Mouse (Mus musculus): ENCODE measurements around the gene Casp4.

Casp4 gene

DNA sequence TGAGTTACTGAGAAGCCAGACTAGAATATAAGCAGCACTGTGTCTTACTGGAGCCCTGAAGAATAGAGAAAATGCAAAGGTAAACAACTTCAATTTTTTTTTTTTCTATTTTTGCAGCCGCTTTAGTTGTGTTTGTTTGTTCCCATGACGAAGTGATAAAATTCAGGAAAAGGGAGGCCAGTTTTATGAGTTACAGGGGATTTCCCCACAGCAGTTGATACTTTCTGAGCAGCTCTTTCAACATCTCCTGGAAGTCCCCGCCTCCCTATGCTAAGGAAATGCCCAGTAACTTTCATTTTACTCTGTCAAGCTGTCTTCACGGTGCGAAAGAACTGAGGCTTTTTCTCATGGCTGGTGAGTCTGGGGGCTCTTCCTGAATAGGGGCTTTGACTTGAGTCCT, at the start of gene Casp4:
Gene Casp4 (plus strand): TSS at position 268 of the 400 bp plus-strand sequence.
- DNase-seq (ENCODE audit: extremely low read depth, low read depth) = no peak

- no peak for DNase-seq (ENCODE audit: extremely low read depth, low read depth)
Observed at GRCm38 (mm10) chr9:5263951-5264475, 44.6 kb upstream of the Casp4 start.

DNA sequence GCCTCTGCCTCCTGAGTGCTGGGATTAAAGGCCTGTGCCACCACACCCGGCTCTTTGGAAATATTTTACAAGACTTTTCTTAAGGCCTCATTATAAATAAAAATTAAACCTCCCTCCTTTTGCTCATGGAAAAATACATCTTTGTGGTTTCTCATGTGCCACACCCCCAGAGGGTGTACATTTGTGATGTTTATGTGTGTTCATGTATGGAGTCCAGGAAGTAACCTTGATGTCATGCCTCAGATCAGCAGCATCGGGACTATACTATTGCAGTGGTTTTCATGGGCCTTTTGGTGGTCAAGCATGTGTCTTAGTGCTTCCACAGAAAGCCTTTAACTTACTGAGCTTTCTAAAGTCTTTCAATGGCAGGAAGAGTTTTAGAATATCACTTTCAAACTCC, 38.4 kb upstream of the Casp4 start:
- DNase-seq (ENCODE audit: extremely low read depth, low read depth) = no peak

GRCm38 (mm10) chr9:5270884-5271283, 37.7 kb upstream of the Casp4 start:
- DNase-seq (ENCODE audit: extremely low read depth, low read depth) = no peak

- no peak for DNase-seq (ENCODE audit: extremely low read depth, low read depth)
Observed at GRCm38 (mm10) chr9:5271334-5271845, 37.2 kb upstream of the Casp4 start.

DNA sequence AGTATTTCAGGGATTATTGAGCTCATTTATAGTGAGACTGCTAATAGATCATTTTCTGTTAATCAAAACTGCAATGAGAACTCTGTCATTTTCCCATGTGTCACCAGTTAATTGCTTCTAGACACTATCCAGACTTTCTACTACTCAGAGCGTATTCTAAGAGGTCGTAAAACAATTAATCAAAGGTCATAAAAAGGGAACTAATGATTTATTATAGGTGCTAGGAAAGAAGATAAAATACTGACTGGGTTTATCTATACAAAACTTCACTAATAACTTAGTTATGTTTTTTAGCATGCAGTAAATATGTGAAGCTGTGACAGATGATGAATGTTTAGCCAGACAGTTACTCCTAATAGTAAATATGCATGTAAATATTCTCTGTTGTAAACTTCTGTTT, 22.6 kb upstream of the Casp4 start:
- DNase-seq (ENCODE audit: extremely low read depth, low read depth) = no peak

GRCm38 (mm10) chr9:5286597-5286996, 22.0 kb upstream of the Casp4 start:
- DNase-seq (ENCODE audit: extremely low read depth, low read depth) = no peak

DNA sequence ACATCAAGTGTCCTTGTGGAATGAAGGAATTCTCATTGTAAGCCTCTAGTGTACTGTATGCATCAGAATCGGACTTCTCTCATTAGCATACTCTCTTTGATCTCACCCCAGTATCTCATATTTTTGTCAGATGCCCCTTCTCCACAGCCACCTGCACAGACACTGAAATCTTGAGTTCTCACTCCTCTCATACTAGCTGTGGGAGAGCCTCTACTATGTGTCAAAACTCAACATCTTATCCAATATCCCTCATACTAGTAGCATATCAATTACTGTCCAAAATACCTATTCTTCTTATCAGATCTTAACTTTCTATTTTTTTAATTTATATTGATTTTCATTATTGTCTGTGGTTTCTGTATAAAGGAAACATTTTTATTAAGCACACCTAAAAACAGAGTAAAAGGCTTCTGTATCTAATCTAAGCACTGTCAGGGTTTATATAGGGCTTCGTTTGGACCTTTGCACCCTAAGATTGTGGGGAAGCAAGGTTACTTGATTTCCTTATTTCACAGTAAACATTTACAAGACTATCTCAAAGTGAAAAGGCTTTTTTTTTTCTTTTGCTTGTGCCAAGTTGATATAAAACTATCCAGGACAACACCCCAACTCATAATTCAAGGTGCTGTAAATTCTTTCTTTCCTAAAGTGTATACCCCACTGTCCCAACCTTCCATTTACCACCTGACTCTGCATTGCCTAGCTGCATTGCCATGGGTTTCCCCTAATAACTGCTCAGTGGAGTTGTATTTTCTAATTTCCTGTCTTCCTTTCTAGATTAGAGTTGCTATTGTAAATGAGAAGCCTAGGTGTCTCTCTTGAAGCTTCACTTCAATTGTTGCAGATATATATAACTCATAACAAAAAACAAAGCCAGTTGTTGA, 12.0 kb upstream of the Casp4 start:
- no peak for DNase-seq (ENCODE audit: extremely low read depth, low read depth)

GRCm38 (mm10) chr9:5298329-5299131, 10.1 kb upstream of the Casp4 start, which contains the start of gene Casp1:
Gene Casp1, plus strand, starts transcription at chr9:5298517.
- DNase-seq (ENCODE audit: extremely low read depth, low read depth) = no peak

DNA sequence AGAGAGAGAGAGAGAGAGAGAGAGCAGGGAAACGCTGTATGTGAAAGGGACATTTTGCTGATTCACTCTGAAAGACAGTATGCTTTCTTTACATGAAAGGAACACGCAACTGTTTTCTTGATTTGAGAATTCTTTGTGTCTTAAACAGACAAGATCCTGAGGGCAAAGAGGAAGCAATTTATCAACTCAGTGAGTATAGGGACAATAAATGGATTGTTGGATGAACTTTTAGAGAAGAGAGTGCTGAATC, 9.6 kb upstream of the Casp4 start:
- no peak for DNase-seq (ENCODE audit: extremely low read depth, low read depth)

GRCm38 (mm10) chr9:5310112-5310511, 1.5 kb downstream of the Casp4 start:
- DNase-seq (ENCODE audit: extremely low read depth, low read depth) = no peak

GRCm38 (mm10) chr9:5311435-5311834, 2.8 kb downstream of the Casp4 start:
- DNase-seq (ENCODE audit: extremely low read depth, low read depth) = no peak

DNA sequence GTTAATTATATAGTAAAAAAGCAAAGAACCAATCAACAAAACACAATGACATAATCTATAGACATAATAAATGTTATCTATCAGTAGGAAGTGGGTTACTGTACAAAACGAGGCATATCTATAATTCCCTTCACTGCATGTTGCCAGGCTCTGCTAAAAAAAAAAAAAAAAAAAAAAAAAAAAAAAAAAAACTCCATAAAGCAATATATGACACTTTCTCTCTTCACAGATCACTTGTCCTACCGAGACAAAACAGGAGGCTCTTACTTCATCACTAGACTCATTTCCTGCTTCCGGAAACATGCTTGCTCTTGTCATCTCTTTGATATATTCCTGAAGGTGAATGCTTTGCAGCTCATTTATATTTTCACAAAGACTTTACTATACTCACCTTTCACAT, 19.6 kb downstream of the Casp4 start:
- no peak for DNase-seq (ENCODE audit: extremely low read depth, low read depth)

GRCm38 (mm10) chr9:5332441-5332840, 23.8 kb downstream of the Casp4 start:
- DNase-seq (ENCODE audit: extremely low read depth, low read depth) = no peak

GRCm38 (mm10) chr9:5333422-5333821, 24.8 kb downstream of the Casp4 start:
- DNase-seq (ENCODE audit: extremely low read depth, low read depth) = no peak

GRCm38 (mm10) chr9:5343092-5343491, 34.5 kb downstream of the Casp4 start:
- no peak for DNase-seq (ENCODE audit: extremely low read depth, low read depth)

- DNase-seq (ENCODE audit: extremely low read depth, low read depth) = no peak
Observed at GRCm38 (mm10) chr9:5344090-5344489, 35.5 kb downstream of the Casp4 start.

GRCm38 (mm10) chr9:5345291-5345898, 36.8 kb downstream of the Casp4 start, which contains the start of gene Casp12:
Gene Casp12, plus strand, starts transcription at chr9:5345430.
- DNase-seq (ENCODE audit: extremely low read depth, low read depth) = no peak

- DNase-seq (ENCODE audit: extremely low read depth, low read depth) = no peak
Observed at GRCm38 (mm10) chr9:5347381-5347780, 38.8 kb downstream of the Casp4 start.

- no peak for DNase-seq (ENCODE audit: extremely low read depth, low read depth)
Observed at GRCm38 (mm10) chr9:5353673-5354072, 45.0 kb downstream of the Casp4 start.

GRCm38 (mm10) chr9:5356801-5357200, 48.2 kb downstream of the Casp4 start:
- DNase-seq (ENCODE audit: extremely low read depth, low read depth) = no peak
